Mouse (Mus musculus) cerebellum, adult 2 months (tissue): ENCODE results near the gene Mllt10. TPM values are rescaled to one million over a fixed set of nuclear protein-coding genes. Genes with fewer than 3 reads are reported as not detected.

Source experiments
- DNase-seq, 2 experiments: peaks; one replicate each; pipeline ENCODE4 v3.0.0; 2021
- H3K27ac ChIP-seq: fragments of 200-500 bp; 2 replicates; pipeline ENCODE4 v1.5.1; 2012; ENCODE audit warnings: low read length, control low read depth, inconsistent platforms; ENCODE audit not compliant: insufficient read depth
- H3K27me3 ChIP-seq: fragments of 200-500 bp; 2 replicates; pipeline ENCODE4 v1.6.1; 2012; ENCODE audit warnings: inconsistent platforms, mild to moderate bottlenecking, low read length, moderate library complexity; ENCODE audit not compliant: control insufficient read depth, insufficient read depth
- H3K4me1 ChIP-seq: fragments of 200-500 bp; 2 replicates; pipeline ENCODE4 v1.6.1; 2011; ENCODE audit warnings: low read length; ENCODE audit not compliant: control insufficient read depth, insufficient read depth
- H3K4me3 ChIP-seq: fragments of 200-500 bp; replicated peaks from 2 replicates; pipeline ENCODE3; 2011; ENCODE audit warnings: mild to moderate bottlenecking, low read depth, low read length, control low read depth; ENCODE audit not compliant: insufficient read depth
- CTCF ChIP-seq: fragments of 200-500 bp; IDR thresholded peaks from 2 replicates; pipeline ENCODE4 v1.5.1; 2011; ENCODE audit warnings: low read depth, mild to moderate bottlenecking, control low read depth, low read length, moderate library complexity, borderline replicate concordance; ENCODE audit not compliant: insufficient read depth
- POLR2A ChIP-seq: fragments of 200-500 bp; IDR thresholded peaks from 2 replicates; pipeline ENCODE4 v1.6.1; 2011; ENCODE audit warnings: low read length, control low read depth, borderline replicate concordance; ENCODE audit not compliant: insufficient read depth
- WGBS: fragments of 180-500 bp; shearing (Covaris S2); methylation state at CpG from one replicate; pipeline ENCODE4 v1.1.7; 2018; 5-methylcytosine and 5-hydroxymethylcytosine counted together
- polyA plus RNA-seq: library from polyadenylated mRNA; depleted of rRNA; stranded (reverse); fragments of >200 nt; gene quantifications from 2 replicates; pipeline ENCODE4 v1.2.3, GENCODE M21; 2012

The Mllt10 gene
- polyA plus RNA-seq, 1 experiment, result 45.6 TPM

GRCm38 (mm10) chr2:18107561-18107960 lies 52.5 kb downstream of the Mllt10 start:
- no peak for DNase-seq
- Histone ChIP-seq H3K4me3 (no peak overlapping the region), H3K27me3 (no peaks in the 10 kb centered on the region), H3K27ac (no peak overlapping the region), H3K4me1 (no peaks in the 10 kb centered on the region)
- TF ChIP-seq CTCF, result no peak
- TF ChIP-seq POLR2A, result no peak

GRCm38 (mm10) chr2:18108214-18108613 lies 53.2 kb downstream of the Mllt10 start:
- no peak for DNase-seq
- TF ChIP-seq CTCF (no peak), POLR2A (no peak)
- no peak overlapping the region for H3K4me3 ChIP-seq
- H3K27me3 ChIP-seq, result no peaks in the 10 kb centered on the region
- WGBS, result 97% methylated on average over 3 of the region's 3 CpGs
- no peak overlapping the region for H3K27ac ChIP-seq
- no peaks in the 10 kb centered on the region for H3K4me1 ChIP-seq

- no peak overlapping the region for H3K27ac ChIP-seq
- no peak overlapping the region for H3K4me3 ChIP-seq
- H3K27me3 ChIP-seq, result no peaks in the 10 kb centered on the region
- no peak for DNase-seq
- TF ChIP-seq POLR2A, result no peak
- no peak for TF ChIP-seq CTCF
- no peaks in the 10 kb centered on the region for H3K4me1 ChIP-seq
These were observed 56.4 kb downstream of the Mllt10 start for GRCm38 (mm10) chr2:18111411-18111810.

- no peaks in the 10 kb centered on the region; the same call in 1 of the 2 replicates for H3K4me1 ChIP-seq
- TF ChIP-seq CTCF (no peak), POLR2A (no peak)
- no peak for DNase-seq
- no peaks in the 10 kb centered on the region for H3K27me3 ChIP-seq
- WGBS, result 85% methylated on average over 3 of the region's 3 CpGs
- no peak overlapping the region for H3K4me3 ChIP-seq
- H3K27ac ChIP-seq, result no peak overlapping the region
These were observed 61.4 kb downstream of the Mllt10 start for GRCm38 (mm10) chr2:18116432-18116831.

GRCm38 (mm10) chr2:18138131-18138530 lies 83.1 kb downstream of the Mllt10 start:
- no peak overlapping the region for H3K4me3 ChIP-seq
- no peaks in the 10 kb centered on the region for H3K4me1 ChIP-seq
- WGBS, result 93% methylated on average over 2 of the region's 2 CpGs

GRCm38 (mm10) chr2:18139646-18140045 lies 84.6 kb downstream of the Mllt10 start:
- no peak overlapping the region for H3K27ac ChIP-seq
- no peaks in the 10 kb centered on the region for H3K4me1 ChIP-seq
- no peak for TF ChIP-seq CTCF
- no peak overlapping the region for H3K4me3 ChIP-seq
- no peaks in the 10 kb centered on the region for H3K27me3 ChIP-seq
- DNase-seq, result no peak
- 97% methylated on average over 5 of the region's 5 CpGs for WGBS

More at GRCm38 (mm10) chr2:18138131-18138530, 83.1 kb downstream of the Mllt10 start:
- Histone ChIP-seq H3K27me3 (no peaks in the 10 kb centered on the region), H3K27ac (no peak overlapping the region)
- DNase-seq, result no peak
- TF ChIP-seq CTCF (no peak), POLR2A (no peak)

GRCm38 (mm10) chr2:18156131-18156530 lies 101.1 kb downstream of the Mllt10 start:
- no peak overlapping the region for H3K4me3 ChIP-seq
- no peak overlapping the region for H3K27ac ChIP-seq
- no peaks in the 10 kb centered on the region for H3K27me3 ChIP-seq
- H3K4me1 ChIP-seq, result no peaks in the 10 kb centered on the region
- TF ChIP-seq CTCF (no peak), POLR2A (no peak)
- DNase-seq, result no peak
- WGBS, result 68% methylated on average over 3 of the region's 3 CpGs

- H3K4me1 ChIP-seq, result no peaks in the 10 kb centered on the region
- no peaks in the 10 kb centered on the region for H3K27me3 ChIP-seq
- no peak overlapping the region for H3K4me3 ChIP-seq
- WGBS, result 94% methylated on average over 3 of the region's 3 CpGs
- TF ChIP-seq CTCF (no peak), POLR2A (no peak)
- no peak overlapping the region for H3K27ac ChIP-seq
- DNase-seq, result no peak
These were observed 104.4 kb downstream of the Mllt10 start for GRCm38 (mm10) chr2:18159426-18159825.
